Mouse (Mus musculus) liver, postnatal 0 days (tissue): Measurements from ENCODE around the gene Gm49486.

Experiments
- CTCF ChIP-seq: sonication (generic); IDR thresholded peaks from 2 replicates; pipeline ENCODE4 v1.5.1; 2016; ENCODE audit warnings: antibody characterized with exemption, low read depth
- EP300 ChIP-seq: IDR thresholded peaks from 2 replicates; pipeline ENCODE4 v1.6.1; 2016; ENCODE audit warnings: antibody characterized with exemption, low read depth, mild to moderate bottlenecking

GRCm38 (mm10) chr15:79252580-79252979 lies 23.4 kb downstream of the Gm49486 start:
- TF ChIP-seq EP300 (no peak), CTCF (no peak)
